Mouse (Mus musculus): Measurements from ENCODE around the gene Tubg2. TPM values are rescaled to one million over a fixed set of nuclear protein-coding genes. Genes with fewer than 3 reads are reported as not detected.
A peak's percentile ranks its signal among the peaks of the same experiment; 100 is the strongest.

Gene Tubg2
- polyA plus RNA-seq, 1 experiment, result 1.4 TPM

DNA sequence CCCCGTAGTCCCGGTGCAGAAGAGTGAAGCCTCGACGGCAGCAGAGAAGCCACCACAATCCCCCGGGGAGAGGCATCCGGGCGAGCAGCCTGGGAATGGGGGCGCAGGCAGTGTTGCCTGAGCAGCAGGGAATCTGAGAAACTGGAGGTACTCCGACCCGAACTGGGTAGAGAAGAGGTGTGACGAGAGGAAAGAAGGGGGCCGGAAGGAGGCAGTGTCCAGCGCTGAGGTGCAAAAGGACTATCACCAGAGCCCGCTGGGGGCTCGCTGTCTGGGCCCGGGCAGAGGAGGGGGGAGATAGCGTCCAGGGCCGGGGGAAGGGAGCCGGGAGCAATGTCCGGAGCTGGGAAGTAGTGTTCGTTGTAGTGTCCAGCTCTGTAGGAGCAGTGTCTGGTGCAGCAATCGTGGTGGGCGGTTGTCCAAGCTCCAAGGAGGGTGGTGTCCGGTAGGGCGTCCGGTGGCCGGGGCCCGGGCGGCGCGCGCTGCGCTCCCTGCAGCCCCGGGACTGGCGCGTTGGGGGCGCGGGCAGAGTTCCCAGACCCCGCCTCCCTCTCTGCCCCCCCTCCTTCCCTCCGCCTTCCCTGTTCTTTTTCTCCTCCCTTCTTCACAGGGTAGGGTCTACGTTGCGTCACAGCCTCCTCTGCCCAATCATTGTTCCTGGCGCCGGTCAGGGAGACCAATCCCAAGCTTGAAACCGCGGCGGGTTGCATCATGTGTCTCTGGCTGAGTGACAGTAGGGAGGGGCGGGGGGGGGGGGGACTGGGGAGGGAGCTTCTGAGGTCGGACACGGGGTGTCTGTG lies 15.3 kb downstream of the Tubg2 start, which contains the start of gene Plekhh3:
Gene Plekhh3, minus strand, starts transcription at position 541 of the 800 bp plus-strand sequence.
- H3K4me1 ChIP-seq (ENCODE audit: control insufficient read depth, insufficient read depth, low read length), result peaks cover 26% of the 10 kb centered on the region; the same call in 1 of the 2 replicates
- WGBS, result 1% methylated on average over 49 of the region's 50 CpGs
- peak within 1 kb of the TSS; percentile 86 for H3K27ac ChIP-seq (ENCODE audit: insufficient read depth, low read depth, low read length)
- H3K36me3 ChIP-seq (ENCODE audit: control insufficient read depth, insufficient read depth, low read length), result peaks cover 2% of the 10 kb centered on the region; the same call in 1 of the 2 replicates
- TF ChIP-seq CTCF (conservative IDR thresholded peaks at IDR 0.05; ENCODE audit: insufficient read depth, insufficient read length, low read depth, low read length), result 0 out of 2 replicates have a peak, but pooled peaks have one; percentile 2
- TF ChIP-seq POLR2A (IDR thresholded peaks at IDR 0.05; ENCODE audit: low read depth, low read length), result no peak
- no peaks in the 10 kb centered on the region for H3K27me3 ChIP-seq (replicated peaks; ENCODE audit: control insufficient read depth, insufficient read depth, low read length)
- peak; percentile 98 for DNase-seq
- peak within 1 kb of the TSS; percentile 91 for H3K4me3 ChIP-seq (ENCODE audit: insufficient read depth, low read depth, low read length)

DNA sequence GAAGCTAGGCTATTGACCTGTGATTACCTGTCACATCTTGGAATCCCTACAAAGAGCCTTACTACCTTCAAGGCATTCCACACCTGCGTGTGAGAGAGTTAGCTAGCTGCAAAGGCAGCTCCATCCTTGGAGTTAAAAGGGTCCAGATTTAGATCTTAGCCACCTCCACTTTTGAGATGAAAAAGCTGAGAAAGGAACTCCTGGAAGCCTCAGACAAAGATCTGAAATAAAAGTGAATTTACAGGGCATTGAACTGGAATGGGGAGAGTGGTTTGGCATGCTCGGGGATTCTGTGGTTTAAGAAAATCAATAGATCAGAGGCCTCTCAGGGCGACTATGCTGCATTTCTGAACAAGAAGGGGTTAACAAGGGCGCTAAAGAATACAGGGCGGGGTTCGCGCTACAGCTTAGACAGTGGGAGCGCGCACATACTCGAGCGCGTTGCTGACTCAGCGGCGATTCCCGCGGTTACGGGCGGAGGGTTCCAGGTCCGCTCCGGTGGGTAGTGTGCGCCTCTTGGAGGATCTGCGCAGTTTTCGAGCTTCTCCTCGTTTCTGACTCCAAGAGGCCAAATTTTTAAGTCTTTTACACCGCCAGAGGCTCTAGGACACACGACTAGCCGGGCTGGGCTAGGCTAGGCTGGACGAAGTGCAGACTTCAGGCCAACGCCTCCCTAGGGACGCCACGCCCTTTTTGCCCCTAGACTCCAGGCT lies 16.2 kb downstream of the Tubg2 start:
- H3K27ac ChIP-seq (ENCODE audit: insufficient read depth, low read depth, low read length), result peak overlapping the region; percentile 84
- H3K4me1 ChIP-seq (ENCODE audit: control insufficient read depth, insufficient read depth, low read length), result peaks cover 26% of the 10 kb centered on the region; the same call in 1 of the 2 replicates
- WGBS, result under 1% methylated on average over 31 of the region's 31 CpGs
- no peaks in the 10 kb centered on the region for H3K27me3 ChIP-seq (replicated peaks; ENCODE audit: control insufficient read depth, insufficient read depth, low read length)
- H3K4me3 ChIP-seq (ENCODE audit: insufficient read depth, low read depth, low read length), result peak overlapping the region; percentile 59
- TF ChIP-seq CTCF (conservative IDR thresholded peaks at IDR 0.05; ENCODE audit: insufficient read depth, insufficient read length, low read depth, low read length) (no peak), POLR2A (IDR thresholded peaks at IDR 0.05; ENCODE audit: low read depth, low read length) (no peak)
- H3K36me3 ChIP-seq (ENCODE audit: control insufficient read depth, insufficient read depth, low read length), result no peaks in the 10 kb centered on the region; the same call in 1 of the 2 replicates
- DNase-seq, result peak; percentile 80

DNA sequence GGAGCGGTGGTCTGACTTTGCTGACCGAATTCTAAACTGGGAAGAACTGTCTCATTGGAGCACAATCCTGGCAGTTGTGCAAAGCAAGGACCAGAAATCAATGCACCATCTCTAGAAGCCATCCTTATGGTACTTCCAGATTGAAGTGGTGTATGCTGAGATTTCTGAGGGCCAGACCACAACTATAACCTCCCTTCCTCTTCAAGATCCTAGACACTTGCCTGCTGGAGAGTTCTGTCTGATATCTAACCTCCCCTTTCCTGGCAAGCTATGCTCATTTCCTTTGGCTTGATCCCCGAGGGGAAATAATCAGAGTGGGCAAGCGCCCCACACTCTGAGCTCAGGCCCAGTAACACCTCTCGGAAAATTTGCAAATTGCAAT lies 16.7 kb downstream of the Tubg2 start:
- no peak for DNase-seq
- Histone ChIP-seq H3K27me3 (replicated peaks; ENCODE audit: control insufficient read depth, insufficient read depth, low read length) (no peaks in the 10 kb centered on the region), H3K36me3 (ENCODE audit: control insufficient read depth, insufficient read depth, low read length) (no peaks in the 10 kb centered on the region; the same call in 1 of the 2 replicates), H3K27ac (ENCODE audit: insufficient read depth, low read depth, low read length) (peak overlapping the region; percentile 84), H3K4me3 (ENCODE audit: insufficient read depth, low read depth, low read length) (peak overlapping the region; percentile 59), H3K4me1 (ENCODE audit: control insufficient read depth, insufficient read depth, low read length) (peaks cover 26% of the 10 kb centered on the region; the same call in 1 of the 2 replicates)
- no peak for TF ChIP-seq POLR2A (IDR thresholded peaks at IDR 0.05; ENCODE audit: low read depth, low read length)
- 10% methylated on average over 5 of the region's 5 CpGs for WGBS

DNA sequence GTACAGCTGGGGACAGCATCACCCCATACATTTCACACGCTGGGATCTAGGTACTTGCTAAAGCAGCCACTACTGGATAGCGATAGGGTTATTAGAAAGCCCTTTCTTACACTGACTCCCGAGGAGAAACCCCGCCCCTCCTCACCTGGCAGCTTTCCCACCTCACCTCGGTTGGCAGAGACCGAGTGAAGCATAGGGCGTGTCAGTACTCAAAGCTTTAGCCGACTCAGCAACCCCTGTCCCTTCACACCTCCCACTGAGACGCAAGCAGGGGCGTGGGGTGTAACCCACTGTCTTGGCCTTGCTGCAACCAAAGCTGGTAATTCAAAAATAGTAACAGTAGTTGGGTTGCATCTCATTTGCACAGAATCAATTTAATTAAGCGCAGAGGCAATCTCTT lies 17.4 kb downstream of the Tubg2 start:
- Histone ChIP-seq H3K36me3 (ENCODE audit: control insufficient read depth, insufficient read depth, low read length) (no peaks in the 10 kb centered on the region), H3K27ac (ENCODE audit: insufficient read depth, low read depth, low read length) (peak overlapping the region; percentile 33), H3K4me3 (ENCODE audit: insufficient read depth, low read depth, low read length) (no peak overlapping the region), H3K4me1 (ENCODE audit: control insufficient read depth, insufficient read depth, low read length) (peaks cover 26% of the 10 kb centered on the region; the same call in 1 of the 2 replicates), H3K27me3 (replicated peaks; ENCODE audit: control insufficient read depth, insufficient read depth, low read length) (no peaks in the 10 kb centered on the region)
- DNase-seq, result peak; percentile 93
- WGBS, result 5% methylated on average over 11 of the region's 11 CpGs
- no peak for TF ChIP-seq CTCF (conservative IDR thresholded peaks at IDR 0.05; ENCODE audit: insufficient read depth, insufficient read length, low read depth, low read length)
- TF ChIP-seq POLR2A (IDR thresholded peaks at IDR 0.05; ENCODE audit: low read depth, low read length), result no peak

DNA sequence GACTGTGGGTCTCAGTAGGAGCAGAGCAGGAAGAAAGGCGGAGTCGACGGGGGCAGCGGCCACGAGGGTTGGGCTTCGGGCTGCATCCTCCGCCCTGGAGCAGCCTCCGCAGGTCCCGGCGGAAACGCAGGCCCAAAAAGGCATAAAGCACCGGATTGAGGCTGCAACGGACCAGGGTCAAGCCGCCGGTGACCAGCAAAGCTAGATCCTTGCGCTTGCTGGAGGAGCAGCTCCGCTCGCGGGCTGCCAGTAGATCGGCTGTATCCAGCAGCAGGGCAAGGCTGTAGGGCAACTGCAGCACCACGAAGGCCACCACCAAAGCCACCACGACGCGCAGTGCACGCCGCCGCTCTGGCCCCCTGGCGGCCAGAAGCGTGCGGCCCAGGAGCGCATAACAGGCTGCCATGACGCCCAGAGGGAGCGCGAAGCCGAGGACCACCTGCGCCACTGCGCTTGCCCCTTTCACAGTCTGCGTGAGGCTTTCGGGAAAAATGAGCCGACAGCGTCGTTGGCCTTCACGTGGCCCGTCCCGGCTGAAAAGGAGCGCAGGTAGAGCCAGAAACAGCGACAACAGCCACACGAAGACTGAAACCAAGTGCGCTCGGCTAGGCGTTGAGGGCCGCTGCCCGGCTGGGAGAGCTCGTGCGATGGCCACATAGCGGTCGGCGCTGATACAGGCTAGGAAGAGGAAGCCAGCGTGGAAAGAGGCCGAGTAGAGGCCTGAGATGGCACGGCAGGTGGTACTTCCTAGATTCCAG lies 18.1 kb downstream of the Tubg2 start:
- Histone ChIP-seq H3K4me3 (ENCODE audit: insufficient read depth, low read depth, low read length) (peak overlapping the region; percentile 51), H3K4me1 (ENCODE audit: control insufficient read depth, insufficient read depth, low read length) (peaks cover 26% of the 10 kb centered on the region; the same call in 1 of the 2 replicates), H3K36me3 (ENCODE audit: control insufficient read depth, insufficient read depth, low read length) (no peaks in the 10 kb centered on the region), H3K27me3 (replicated peaks; ENCODE audit: control insufficient read depth, insufficient read depth, low read length) (no peaks in the 10 kb centered on the region), H3K27ac (ENCODE audit: insufficient read depth, low read depth, low read length) (peak overlapping the region; percentile 65)
- DNase-seq, result peak; percentile 89
- no peak for TF ChIP-seq POLR2A (IDR thresholded peaks at IDR 0.05; ENCODE audit: low read depth, low read length)
- peak; percentile 71 for TF ChIP-seq CTCF (conservative IDR thresholded peaks at IDR 0.05; ENCODE audit: insufficient read depth, insufficient read length, low read depth, low read length)
- WGBS, result 7% methylated on average over 61 of the region's 61 CpGs

DNA sequence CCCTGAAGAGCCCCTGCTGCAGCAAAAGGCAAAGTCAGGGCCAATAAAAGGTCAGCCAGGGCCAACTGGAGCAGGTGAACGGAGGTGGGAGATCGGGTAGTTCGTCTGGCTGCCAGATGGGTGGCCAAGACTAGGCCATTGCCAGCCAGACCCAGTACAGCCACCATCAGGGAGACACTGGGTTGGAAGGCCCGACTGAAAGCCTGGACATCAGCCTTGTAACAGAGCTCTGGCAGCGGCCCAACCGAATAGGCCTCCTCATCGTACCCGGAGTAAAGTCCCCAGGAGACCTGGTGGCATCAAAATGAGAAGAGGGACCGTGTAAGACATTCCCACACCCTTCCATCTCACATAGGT lies 18.7 kb downstream of the Tubg2 start:
- Histone ChIP-seq H3K27ac (ENCODE audit: insufficient read depth, low read depth, low read length) (no peak overlapping the region), H3K4me1 (ENCODE audit: control insufficient read depth, insufficient read depth, low read length) (peaks cover 23% of the 10 kb centered on the region; the same call in 1 of the 2 replicates)

More for the DNA sequence above, 18.7 kb downstream of the Tubg2 start:
- 28% methylated on average over 9 of the region's 9 CpGs for WGBS
- Histone ChIP-seq H3K36me3 (ENCODE audit: control insufficient read depth, insufficient read depth, low read length) (no peaks in the 10 kb centered on the region), H3K4me3 (ENCODE audit: insufficient read depth, low read depth, low read length) (peak overlapping the region; percentile 51), H3K27me3 (replicated peaks; ENCODE audit: control insufficient read depth, insufficient read depth, low read length) (no peaks in the 10 kb centered on the region)
- no peak for DNase-seq
- TF ChIP-seq CTCF (conservative IDR thresholded peaks at IDR 0.05; ENCODE audit: insufficient read depth, insufficient read length, low read depth, low read length), result no peak
